Mouse (Mus musculus): ENCODE results near the gene Macrod2.

Gene Macrod2

GRCm38 (mm10) chr2:142222137-142222921 lies 1827.2 kb downstream of the Macrod2 start:
- no peak for DNase-seq (ENCODE audit: low read depth, low spot score)

- no peak for DNase-seq (ENCODE audit: low read depth, low spot score)
Measured at GRCm38 (mm10) chr2:142222926-142223325, 1827.8 kb downstream of the Macrod2 start.

- DNase-seq (ENCODE audit: low read depth, low spot score), result no peak
Measured at GRCm38 (mm10) chr2:142230985-142231549, 1836.0 kb downstream of the Macrod2 start.

GRCm38 (mm10) chr2:142232828-142233227 lies 1837.7 kb downstream of the Macrod2 start:
- DNase-seq (ENCODE audit: low read depth, low spot score), result no peak

- no peak for DNase-seq (ENCODE audit: low read depth, low spot score)
Measured at GRCm38 (mm10) chr2:142243483-142243882, 1848.4 kb downstream of the Macrod2 start.

GRCm38 (mm10) chr2:142250383-142250782 lies 1855.3 kb downstream of the Macrod2 start:
- DNase-seq (ENCODE audit: low read depth, low spot score), result no peak

- no peak for DNase-seq (ENCODE audit: low read depth, low spot score)
Measured at GRCm38 (mm10) chr2:142251518-142251917, 1856.4 kb downstream of the Macrod2 start.

GRCm38 (mm10) chr2:142253913-142254312 lies 1858.8 kb downstream of the Macrod2 start:
- peak; percentile 68 for DNase-seq (ENCODE audit: low read depth, low spot score)

- DNase-seq (ENCODE audit: low read depth, low spot score), result no peak
Measured at GRCm38 (mm10) chr2:142254566-142254965, 1859.5 kb downstream of the Macrod2 start.

GRCm38 (mm10) chr2:142257501-142257900 lies 1862.4 kb downstream of the Macrod2 start:
- no peak for DNase-seq (ENCODE audit: low read depth, low spot score)

- DNase-seq (ENCODE audit: low read depth, low spot score), result no peak
Measured at GRCm38 (mm10) chr2:142261046-142261445, 1865.9 kb downstream of the Macrod2 start.

- no peak for DNase-seq (ENCODE audit: low read depth, low spot score)
Measured at GRCm38 (mm10) chr2:142264697-142265096, 1869.6 kb downstream of the Macrod2 start.

- DNase-seq (ENCODE audit: low read depth, low spot score), result no peak
Measured at GRCm38 (mm10) chr2:142267836-142268235, 1872.7 kb downstream of the Macrod2 start.

- no peak for DNase-seq (ENCODE audit: low read depth, low spot score)
Measured at GRCm38 (mm10) chr2:142286761-142287160, 1891.7 kb downstream of the Macrod2 start.

GRCm38 (mm10) chr2:142294831-142295230 lies 1899.7 kb downstream of the Macrod2 start:
- DNase-seq (ENCODE audit: low read depth, low spot score), result no peak

- no peak for DNase-seq (ENCODE audit: low read depth, low spot score)
Measured at GRCm38 (mm10) chr2:142303098-142303911, 1908.2 kb downstream of the Macrod2 start.

GRCm38 (mm10) chr2:142303912-142304182 lies 1908.7 kb downstream of the Macrod2 start:
- DNase-seq (ENCODE audit: low read depth, low spot score), result no peak

GRCm38 (mm10) chr2:142323158-142323557 lies 1928.0 kb downstream of the Macrod2 start:
- no peak for DNase-seq (ENCODE audit: low read depth, low spot score)

- DNase-seq (ENCODE audit: low read depth, low spot score), result no peak
Measured at GRCm38 (mm10) chr2:142326737-142327136, 1931.6 kb downstream of the Macrod2 start.

- DNase-seq (ENCODE audit: low read depth, low spot score), result no peak
Measured at GRCm38 (mm10) chr2:142329761-142330160, 1934.7 kb downstream of the Macrod2 start.

- peak; percentile 7 for DNase-seq (ENCODE audit: low read depth, low spot score)
Measured at GRCm38 (mm10) chr2:142334441-142335102, 1939.5 kb downstream of the Macrod2 start.

Measured in embryo, embryonic 11.5 days (tissue).